Mouse (Mus musculus) liver, embryonic 15.5 days (tissue): ENCODE measurements at regions not wholly inside any gene's neighbourhood (a gene's known extent, or its start where the extent isn't known, plus 50 kb on each side); places are given as distances from the start of the nearest gene placed in this dataset.

Experiments used
- ATAC-seq: fragments of 200-750 bp; cut with Nextera tagmentation; 2 replicates; pipeline ENCODE4 v1.8.0; 2017; ENCODE audit warnings: moderate number of reproducible peaks, mild to moderate bottlenecking, moderate library complexity; ENCODE audit not compliant: insufficient read depth
- H3K27ac ChIP-seq: fragments of 300-500 bp; sonication (generic); replicated peaks from 2 replicates; pipeline ENCODE4 v1.5.1; 2015; ENCODE audit warnings: mild to moderate bottlenecking, inconsistent platforms
- H3K27me3 ChIP-seq: fragments of 300-500 bp; sonication (generic); 2 replicates; pipeline ENCODE4 v1.6.1; 2015; ENCODE audit warnings: mild to moderate bottlenecking, inconsistent platforms
- H3K36me3 ChIP-seq: fragments of 300-500 bp; sonication (generic); replicated peaks from 2 replicates; pipeline ENCODE4 v1.6.1; 2015; ENCODE audit warnings: moderate library complexity, mild to moderate bottlenecking, inconsistent platforms
- H3K4me1 ChIP-seq: fragments of 300-500 bp; sonication (generic); replicated peaks from 2 replicates; pipeline ENCODE4 v1.6.1; 2015; ENCODE audit warnings: inconsistent platforms
- H3K4me2 ChIP-seq: fragments of 300-500 bp; sonication (generic); 2 replicates; pipeline ENCODE4 v1.6.1; 2015; ENCODE audit warnings: moderate library complexity, mild to moderate bottlenecking, inconsistent platforms
- H3K4me3 ChIP-seq: fragments of 300-500 bp; sonication (generic); replicated peaks from 2 replicates; pipeline ENCODE4 v1.5.1; 2015; ENCODE audit warnings: mild to moderate bottlenecking, inconsistent platforms
- H3K9ac ChIP-seq: fragments of 300-500 bp; sonication (generic); 2 replicates; pipeline ENCODE4 v1.6.1; 2015; ENCODE audit warnings: moderate library complexity, mild to moderate bottlenecking, inconsistent platforms
- H3K9me3 ChIP-seq: fragments of 300-500 bp; sonication (generic); replicated peaks from 2 replicates; pipeline ENCODE4 v1.6.1; 2016; ENCODE audit warnings: inconsistent platforms
- WGBS: fragments of 180-500 bp; shearing (Covaris S2); methylation state at CpG from one replicate; pipeline ENCODE4 v1.1.7; 2015; ENCODE audit warnings: mixed read lengths; ENCODE audit not compliant: insufficient replicate concordance; 5-methylcytosine and 5-hydroxymethylcytosine counted together

- H3K27me3 ChIP-seq, result no peaks in the 10 kb centered on the region
- no peak overlapping the region for H3K27ac ChIP-seq
- no peak overlapping the region for H3K4me2 ChIP-seq
- no peaks in the 10 kb centered on the region for H3K9me3 ChIP-seq
- H3K4me3 ChIP-seq, result no peak overlapping the region
- H3K4me1 ChIP-seq, result no peaks in the 10 kb centered on the region
- ATAC-seq, result no peak
- H3K9ac ChIP-seq, result no peak overlapping the region
- no peaks in the 10 kb centered on the region for H3K36me3 ChIP-seq
- whole genome bisulfite sequencing, result 66% methylated on average over 3 of the region's 3 CpGs
These were observed 117.8 kb upstream of the Mycn start for GRCm38 (mm10) chr12:13059473-13059872.

- Histone ChIP-seq H3K27me3 (no peaks in the 10 kb centered on the region), H3K4me2 (no peak overlapping the region), H3K9ac (no peak overlapping the region), H3K4me3 (no peak overlapping the region), H3K9me3 (no peaks in the 10 kb centered on the region), H3K36me3 (no peaks in the 10 kb centered on the region), H3K27ac (no peak overlapping the region), H3K4me1 (no peaks in the 10 kb centered on the region)
- 56% methylated on average over 7 of the region's 7 CpGs for WGBS
- no peak for ATAC-seq
These were observed 114.5 kb upstream of the Mycn start for GRCm38 (mm10) chr12:13056246-13056645.

GRCm38 (mm10) chr12:13054611-13055010, 112.9 kb upstream of the Mycn start:
- no peaks in the 10 kb centered on the region for H3K9me3 ChIP-seq
- H3K27ac ChIP-seq, result no peak overlapping the region
- H3K9ac ChIP-seq, result no peak overlapping the region
- H3K4me3 ChIP-seq, result no peak overlapping the region
- H3K36me3 ChIP-seq, result no peaks in the 10 kb centered on the region
- no peak overlapping the region for H3K4me2 ChIP-seq
- 49% methylated on average over 3 of the region's 3 CpGs for WGBS
- no peaks in the 10 kb centered on the region for H3K27me3 ChIP-seq
- no peak for ATAC-seq
- H3K4me1 ChIP-seq, result no peaks in the 10 kb centered on the region

- Histone ChIP-seq H3K9ac (no peak overlapping the region), H3K9me3 (no peaks in the 10 kb centered on the region), H3K4me2 (no peak overlapping the region), H3K27ac (no peak overlapping the region), H3K4me3 (no peak overlapping the region), H3K36me3 (no peaks in the 10 kb centered on the region), H3K4me1 (no peaks in the 10 kb centered on the region), H3K27me3 (no peaks in the 10 kb centered on the region)
- ATAC-seq, result no peak
- 53% methylated on average over 5 of the region's 5 CpGs for WGBS
These were observed 112.0 kb upstream of the Mycn start for GRCm38 (mm10) chr12:13053746-13054145.

GRCm38 (mm10) chr12:13052845-13053623, 111.3 kb upstream of the Mycn start:
- Histone ChIP-seq H3K27me3 (no peaks in the 10 kb centered on the region), H3K4me3 (no peak overlapping the region), H3K9me3 (no peaks in the 10 kb centered on the region), H3K4me1 (no peaks in the 10 kb centered on the region), H3K36me3 (no peaks in the 10 kb centered on the region), H3K9ac (no peak overlapping the region), H3K27ac (no peak overlapping the region), H3K4me2 (no peak overlapping the region)
- ATAC-seq, result no peak
- 47% methylated on average over 9 of the region's 9 CpGs for WGBS

- no peaks in the 10 kb centered on the region for H3K9me3 ChIP-seq
- no peaks in the 10 kb centered on the region for H3K4me1 ChIP-seq
- no peak for ATAC-seq
- H3K36me3 ChIP-seq, result no peaks in the 10 kb centered on the region
- no peaks in the 10 kb centered on the region for H3K27me3 ChIP-seq
- 56% methylated on average over 6 of the region's 6 CpGs for WGBS
- H3K4me3 ChIP-seq, result no peak overlapping the region
- H3K9ac ChIP-seq, result no peak overlapping the region
- H3K27ac ChIP-seq, result no peak overlapping the region
- no peak overlapping the region for H3K4me2 ChIP-seq
These were observed 110.5 kb upstream of the Mycn start for GRCm38 (mm10) chr12:13052164-13052563.

- Histone ChIP-seq H3K4me2 (no peak overlapping the region), H3K27ac (no peak overlapping the region), H3K36me3 (no peaks in the 10 kb centered on the region), H3K4me3 (no peak overlapping the region), H3K9me3 (no peaks in the 10 kb centered on the region), H3K9ac (no peak overlapping the region), H3K27me3 (no peaks in the 10 kb centered on the region), H3K4me1 (no peaks in the 10 kb centered on the region)
- WGBS, result 11% methylated on average over 8 of the region's 8 CpGs
- no peak for ATAC-seq
These were observed 107.9 kb upstream of the Mycn start for GRCm38 (mm10) chr12:13049659-13050058.

GRCm38 (mm10) chr12:13048168-13048727, 106.5 kb upstream of the Mycn start:
- H3K36me3 ChIP-seq, result no peaks in the 10 kb centered on the region
- H3K27me3 ChIP-seq, result no peaks in the 10 kb centered on the region
- H3K9me3 ChIP-seq, result no peaks in the 10 kb centered on the region
- ATAC-seq, result no peak
- 42% methylated on average over 13 of the region's 13 CpGs for WGBS
- no peak overlapping the region for H3K4me3 ChIP-seq
- no peak overlapping the region for H3K9ac ChIP-seq
- H3K4me2 ChIP-seq, result no peak overlapping the region
- no peak overlapping the region for H3K27ac ChIP-seq
- 0 out of 2 replicates have a peak, but pooled peaks cover 4% of the 10 kb centered on the region for H3K4me1 ChIP-seq

- no peak overlapping the region for H3K27ac ChIP-seq
- H3K36me3 ChIP-seq, result no peaks in the 10 kb centered on the region
- 0 out of 2 replicates have a peak, but pooled peaks cover 4% of the 10 kb centered on the region for H3K4me1 ChIP-seq
- ATAC-seq, result no peak
- H3K4me2 ChIP-seq, result no peak overlapping the region
- H3K9ac ChIP-seq, result no peak overlapping the region
- H3K27me3 ChIP-seq, result no peaks in the 10 kb centered on the region
- WGBS, result 72% methylated on average over 7 of the region's 7 CpGs
- H3K4me3 ChIP-seq, result no peak overlapping the region
- no peaks in the 10 kb centered on the region for H3K9me3 ChIP-seq
These were observed 101.2 kb upstream of the Mycn start for GRCm38 (mm10) chr12:13042934-13043333.

- Histone ChIP-seq H3K9ac (no peak overlapping the region), H3K4me1 (no peaks in the 10 kb centered on the region), H3K27ac (no peak overlapping the region), H3K4me3 (no peak overlapping the region), H3K9me3 (no peaks in the 10 kb centered on the region), H3K4me2 (no peak overlapping the region), H3K36me3 (no peaks in the 10 kb centered on the region), H3K27me3 (no peaks in the 10 kb centered on the region)
- 56% methylated on average over 5 of the region's 5 CpGs for WGBS
- no peak for ATAC-seq
These were observed 93.5 kb upstream of the Mycn start for GRCm38 (mm10) chr12:13035108-13035741.

GRCm38 (mm10) chr12:13030333-13030732, 88.6 kb upstream of the Mycn start:
- H3K4me2 ChIP-seq, result no peak overlapping the region
- no peak overlapping the region for H3K9ac ChIP-seq
- H3K27me3 ChIP-seq, result no peaks in the 10 kb centered on the region
- no peak for ATAC-seq
- no peaks in the 10 kb centered on the region for H3K9me3 ChIP-seq
- WGBS, result 72% methylated on average over 7 of the region's 7 CpGs
- H3K36me3 ChIP-seq, result no peaks in the 10 kb centered on the region
- H3K27ac ChIP-seq, result no peak overlapping the region
- H3K4me3 ChIP-seq, result no peak overlapping the region
- H3K4me1 ChIP-seq, result no peaks in the 10 kb centered on the region
